Mouse (Mus musculus) embryonic facial prominence, embryonic 12.5 days (tissue): ENCODE measurements at regions not wholly inside any gene's neighbourhood (a gene's known extent, or its start where the extent isn't known, plus 50 kb on each side); places are given as distances from the start of the nearest gene placed in this dataset.

Experiments used
- ATAC-seq: fragments of 200-750 bp; cut with Nextera tagmentation; 2 replicates; pipeline ENCODE4 v1.8.0; 2017; ENCODE audit not compliant: insufficient number of reproducible peaks, insufficient read depth, low FRiP score, low TSS enrichment
- H3K27ac ChIP-seq: fragments of 300-500 bp; sonication (generic); 2 replicates; pipeline ENCODE4 v1.5.1; 2016; ENCODE audit warnings: mild to moderate bottlenecking
- H3K27me3 ChIP-seq: fragments of 300-500 bp; sonication (generic); 2 replicates; pipeline ENCODE4 v1.6.1; 2016; ENCODE audit warnings: mild to moderate bottlenecking, moderate library complexity
- H3K36me3 ChIP-seq: fragments of 300-500 bp; sonication (generic); 2 replicates; pipeline ENCODE4 v1.6.1; 2016; ENCODE audit warnings: mild to moderate bottlenecking
- H3K4me1 ChIP-seq: fragments of 300-500 bp; sonication (generic); 2 replicates; pipeline ENCODE4 v1.6.1; 2016
- H3K4me2 ChIP-seq: fragments of 300-500 bp; sonication (generic); replicated peaks from 2 replicates; pipeline ENCODE4 v1.6.1; 2016; ENCODE audit warnings: mild to moderate bottlenecking, moderate library complexity
- H3K4me3 ChIP-seq: fragments of 300-500 bp; sonication (generic); 2 replicates; pipeline ENCODE4 v1.5.1; 2016; ENCODE audit warnings: mild to moderate bottlenecking
- H3K9ac ChIP-seq: fragments of 300-500 bp; sonication (generic); 2 replicates; pipeline ENCODE4 v1.6.1; 2016; ENCODE audit warnings: mild to moderate bottlenecking, moderate library complexity
- H3K9me3 ChIP-seq: fragments of 300-500 bp; sonication (generic); 2 replicates; pipeline ENCODE4 v1.6.1; 2016; ENCODE audit warnings: mild to moderate bottlenecking, moderate library complexity
- WGBS: fragments of 180-500 bp; shearing (Covaris S2); methylation state at CpG from one replicate; pipeline ENCODE4 v1.1.7; 2016; 5-methylcytosine and 5-hydroxymethylcytosine counted together

DNA sequence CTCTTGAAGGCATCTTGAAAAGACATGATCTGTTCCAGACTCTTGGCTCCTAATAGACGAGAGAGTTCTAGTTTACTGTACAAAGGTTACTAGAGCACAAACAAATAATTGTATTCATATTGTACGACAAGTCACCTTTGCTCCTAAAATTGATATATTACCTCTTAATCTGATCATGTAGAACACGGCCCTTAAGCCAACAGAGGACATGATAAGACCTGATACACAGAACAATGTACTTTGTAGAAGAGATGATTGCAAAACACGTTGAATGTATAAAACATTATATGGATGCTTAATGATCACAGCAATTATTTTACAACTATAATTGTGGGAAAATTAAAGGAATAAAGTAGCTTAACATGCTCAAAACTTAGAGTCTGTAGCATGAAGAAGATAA lies 194.7 kb downstream of the Klf5 start:
- ATAC-seq, result no peak
- Histone ChIP-seq H3K9ac (no peak overlapping the region), H3K36me3 (no peaks in the 10 kb centered on the region), H3K4me1 (no peaks in the 10 kb centered on the region), H3K27ac (no peak overlapping the region), H3K4me3 (no peak overlapping the region), H3K9me3 (no peaks in the 10 kb centered on the region), H3K4me2 (no peak overlapping the region), H3K27me3 (no peaks in the 10 kb centered on the region)
- WGBS, result 88% methylated on average over 4 of the region's 4 CpGs

DNA sequence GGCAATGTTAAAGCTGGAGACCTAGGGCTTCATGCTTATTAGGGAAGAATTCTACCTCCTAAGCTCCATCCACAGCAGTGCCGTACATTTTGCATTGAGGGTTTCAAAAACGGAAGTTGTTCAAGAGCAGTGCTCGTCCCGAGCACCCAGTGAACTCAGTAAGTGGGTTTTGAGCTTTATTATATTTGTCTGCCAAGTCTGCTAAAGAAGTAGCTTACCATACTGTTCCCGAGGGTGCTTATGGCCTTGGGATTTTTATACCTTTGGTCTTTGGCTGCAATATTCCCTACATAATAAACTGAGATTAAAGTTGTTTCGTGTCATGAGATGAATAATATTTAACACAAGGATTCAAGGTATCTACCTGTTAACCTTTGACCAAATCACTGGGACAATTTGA lies 195.2 kb downstream of the Klf5 start:
- H3K4me2 ChIP-seq, result no peak overlapping the region
- H3K27me3 ChIP-seq, result no peaks in the 10 kb centered on the region
- no peak overlapping the region for H3K4me3 ChIP-seq
- no peaks in the 10 kb centered on the region for H3K9me3 ChIP-seq
- H3K27ac ChIP-seq, result no peak overlapping the region
- H3K36me3 ChIP-seq, result no peaks in the 10 kb centered on the region
- WGBS, result 94% methylated on average over 6 of the region's 6 CpGs
- H3K9ac ChIP-seq, result no peak overlapping the region
- no peaks in the 10 kb centered on the region for H3K4me1 ChIP-seq
- ATAC-seq, result no peak

DNA sequence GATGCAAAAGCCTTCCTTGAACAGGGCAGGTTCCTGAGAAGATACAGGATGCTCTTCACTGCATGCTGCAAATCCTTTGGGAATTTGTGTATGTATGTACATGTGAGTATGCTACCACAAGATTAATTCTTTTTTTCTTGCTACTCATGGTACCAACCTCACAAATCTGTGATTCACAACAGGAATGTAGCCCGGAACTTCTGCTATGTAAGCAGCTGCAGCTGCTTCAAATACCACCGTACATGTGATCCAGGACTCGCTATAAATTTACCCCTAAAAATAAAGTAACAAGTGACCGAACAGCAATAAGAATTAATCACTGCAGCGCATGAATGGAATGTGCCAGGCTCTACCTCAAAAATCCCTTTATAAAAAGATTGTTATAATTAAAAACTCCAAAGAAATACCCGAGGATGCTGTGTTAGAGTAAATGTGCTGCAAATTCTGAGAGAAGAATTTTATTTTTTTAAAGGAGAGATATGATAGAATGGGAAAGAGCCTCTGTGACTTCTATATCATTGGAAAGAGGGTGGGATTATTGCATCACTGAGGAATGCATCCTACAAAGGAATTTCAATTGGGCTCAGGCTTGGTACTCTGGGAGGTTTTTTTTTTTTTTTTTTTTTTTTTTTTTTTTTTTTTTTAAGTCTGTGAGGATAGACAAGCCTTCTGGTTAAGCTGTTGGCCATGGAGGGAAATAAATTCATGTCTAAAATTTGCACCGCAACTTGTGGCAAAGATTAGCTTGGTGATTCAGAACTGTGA lies 201.2 kb downstream of the Klf5 start:
- Histone ChIP-seq H3K4me1 (no peaks in the 10 kb centered on the region), H3K4me2 (no peak overlapping the region), H3K9me3 (no peaks in the 10 kb centered on the region), H3K36me3 (no peaks in the 10 kb centered on the region), H3K9ac (no peak overlapping the region), H3K4me3 (no peak overlapping the region), H3K27me3 (no peaks in the 10 kb centered on the region), H3K27ac (no peak overlapping the region)
- no peak for ATAC-seq
- 85% methylated on average over 7 of the region's 7 CpGs for WGBS

DNA sequence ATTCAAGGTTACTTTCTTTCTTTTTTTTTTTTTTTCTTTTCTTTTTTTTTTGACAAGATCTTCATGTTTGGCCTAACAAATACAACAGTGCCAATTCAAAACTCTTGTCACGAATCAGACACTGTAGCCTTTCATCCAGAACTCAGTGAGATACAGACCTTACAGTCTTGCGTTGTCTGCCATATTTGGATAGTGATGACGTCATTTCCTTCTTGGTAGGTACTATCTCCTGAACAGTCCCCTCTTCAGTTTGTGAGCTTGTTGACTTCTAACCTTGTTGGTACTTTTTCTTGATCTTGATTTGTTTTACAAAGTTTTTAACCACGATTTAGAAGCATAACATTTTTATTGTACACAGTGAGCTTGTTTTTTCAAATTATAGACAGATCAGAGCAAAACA lies 206.4 kb downstream of the Klf5 start:
- Histone ChIP-seq H3K9ac (no peak overlapping the region), H3K36me3 (no peaks in the 10 kb centered on the region), H3K4me3 (no peak overlapping the region), H3K4me1 (no peaks in the 10 kb centered on the region), H3K4me2 (no peak overlapping the region), H3K27ac (no peak overlapping the region), H3K9me3 (no peaks in the 10 kb centered on the region), H3K27me3 (no peaks in the 10 kb centered on the region)
- WGBS, result 72% methylated on average over 4 of the region's 4 CpGs
- no peak for ATAC-seq

DNA sequence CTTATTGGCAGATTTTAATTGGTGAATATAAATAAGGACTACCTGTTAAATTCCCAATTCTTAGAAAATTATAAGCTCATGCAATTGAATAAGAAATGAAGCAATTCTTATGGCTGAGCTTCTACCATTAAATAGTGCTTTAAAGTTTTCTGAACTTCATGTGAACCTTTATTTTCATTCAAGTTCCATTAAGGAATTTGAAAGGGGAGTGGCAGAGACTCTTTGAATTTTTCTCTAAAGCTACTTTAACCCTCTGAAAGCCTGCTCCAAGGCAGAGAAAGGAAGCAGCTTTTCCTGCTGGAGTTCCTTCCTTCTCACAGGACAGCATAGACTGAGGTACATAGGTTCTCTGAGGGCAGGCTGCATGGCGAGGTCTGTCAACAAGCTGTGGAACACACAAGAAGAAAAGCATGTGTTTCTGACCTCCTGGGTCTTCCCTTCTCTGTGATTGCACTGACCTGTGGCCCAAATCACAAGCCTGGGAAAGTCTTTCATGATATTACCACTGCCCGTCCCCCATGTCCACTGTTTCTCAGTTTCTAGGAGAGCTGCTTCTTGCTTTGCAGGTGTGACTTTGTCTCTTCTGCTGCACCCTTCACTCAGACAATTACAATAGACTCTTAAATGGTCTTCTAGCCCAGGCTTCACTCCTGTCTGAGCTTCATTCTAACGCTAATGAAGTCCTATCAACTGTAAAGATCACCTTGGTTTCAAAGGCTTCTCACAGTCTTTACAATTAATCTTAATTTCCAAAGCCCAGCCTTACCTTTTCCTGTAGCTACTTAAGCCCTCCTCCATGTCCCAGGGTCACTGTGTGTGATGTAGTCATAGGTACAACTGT lies 211.4 kb downstream of the Klf5 start:
- no peaks in the 10 kb centered on the region for H3K36me3 ChIP-seq
- H3K4me3 ChIP-seq, result no peak overlapping the region
- 42% methylated on average over 3 of the region's 3 CpGs for WGBS
- H3K27ac ChIP-seq, result no peak overlapping the region
- no peak overlapping the region for H3K4me2 ChIP-seq
- no peaks in the 10 kb centered on the region for H3K9me3 ChIP-seq
- no peak for ATAC-seq
- H3K9ac ChIP-seq, result no peak overlapping the region
- no peaks in the 10 kb centered on the region for H3K4me1 ChIP-seq
- H3K27me3 ChIP-seq, result no peaks in the 10 kb centered on the region

DNA sequence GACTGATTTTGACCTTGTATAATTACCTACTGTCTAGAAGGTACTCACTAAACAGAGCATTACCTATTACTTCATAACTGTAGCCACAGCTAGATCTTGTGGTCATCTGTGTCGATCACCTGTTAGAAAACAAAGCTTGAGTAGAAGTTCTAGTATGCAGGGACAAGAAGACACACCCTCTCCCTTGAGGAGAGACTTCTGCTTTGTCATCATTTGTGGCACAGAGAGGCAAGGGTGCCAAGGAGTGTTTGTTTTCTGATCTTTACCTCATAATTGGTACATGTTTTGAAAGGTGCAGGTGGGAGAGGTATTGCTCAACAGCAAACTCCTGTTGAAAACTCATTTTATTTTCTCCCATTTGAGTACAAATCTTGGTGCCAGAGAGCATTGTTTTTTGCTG lies 217.0 kb downstream of the Klf5 start:
- H3K27ac ChIP-seq, result no peak overlapping the region
- ATAC-seq, result no peak
- no peak overlapping the region for H3K4me2 ChIP-seq
- H3K9ac ChIP-seq, result no peak overlapping the region
- H3K27me3 ChIP-seq, result no peaks in the 10 kb centered on the region
- H3K4me1 ChIP-seq, result no peaks in the 10 kb centered on the region
- 93% methylated on average over 1 of the region's 1 CpGs for WGBS
- no peaks in the 10 kb centered on the region for H3K36me3 ChIP-seq
- no peaks in the 10 kb centered on the region for H3K9me3 ChIP-seq
- H3K4me3 ChIP-seq, result no peak overlapping the region

DNA sequence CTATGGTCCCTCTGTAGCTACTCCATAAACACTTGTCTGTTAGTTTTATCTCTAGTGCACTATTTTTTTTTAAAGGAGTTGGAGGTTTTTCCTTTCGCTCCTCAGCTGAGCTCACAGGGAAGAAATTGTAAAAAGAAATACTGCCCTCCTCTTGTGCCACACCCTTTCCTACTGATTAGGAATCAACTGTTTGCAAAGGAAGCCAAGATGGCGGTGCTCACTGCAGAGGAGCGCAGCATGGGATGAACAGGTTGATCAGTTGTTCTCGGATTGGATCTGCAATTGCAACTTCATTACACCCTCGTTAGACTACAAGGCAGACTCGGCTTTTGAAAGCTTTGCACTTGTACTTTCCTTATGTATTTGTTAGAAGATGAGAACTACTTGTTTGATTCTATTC lies 218.2 kb downstream of the Klf5 start:
- 88% methylated on average over 6 of the region's 6 CpGs for WGBS
- Histone ChIP-seq H3K36me3 (no peaks in the 10 kb centered on the region), H3K9me3 (no peaks in the 10 kb centered on the region), H3K4me2 (no peak overlapping the region), H3K4me3 (no peak overlapping the region), H3K27me3 (no peaks in the 10 kb centered on the region), H3K27ac (no peak overlapping the region), H3K4me1 (no peaks in the 10 kb centered on the region), H3K9ac (no peak overlapping the region)
- no peak for ATAC-seq

DNA sequence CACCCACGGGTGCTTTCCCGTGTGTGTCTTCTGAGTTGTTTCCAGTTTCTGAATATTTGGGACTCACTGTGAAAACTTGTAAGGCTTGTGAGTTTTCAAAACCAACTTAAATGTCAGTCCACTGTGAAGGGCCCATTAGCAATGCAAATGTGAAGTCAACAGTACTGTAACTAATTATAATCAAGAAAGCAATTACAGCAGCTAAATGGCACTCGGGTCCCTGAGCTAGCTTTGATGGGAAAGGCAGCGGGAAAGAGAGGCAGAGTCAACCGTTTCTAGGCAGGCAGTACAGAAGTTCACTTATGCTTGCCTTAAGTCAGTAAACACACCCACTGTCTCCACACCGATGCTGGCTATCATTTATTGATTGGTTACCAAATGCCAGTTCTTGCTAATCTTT lies 221.9 kb downstream of the Klf5 start:
- ATAC-seq, result no peak
- Histone ChIP-seq H3K4me3 (no peak overlapping the region), H3K27me3 (no peaks in the 10 kb centered on the region), H3K36me3 (no peaks in the 10 kb centered on the region), H3K9ac (no peak overlapping the region), H3K9me3 (no peaks in the 10 kb centered on the region), H3K4me2 (no peak overlapping the region), H3K27ac (no peak overlapping the region), H3K4me1 (no peaks in the 10 kb centered on the region)
- WGBS, result 75% methylated on average over 6 of the region's 6 CpGs

DNA sequence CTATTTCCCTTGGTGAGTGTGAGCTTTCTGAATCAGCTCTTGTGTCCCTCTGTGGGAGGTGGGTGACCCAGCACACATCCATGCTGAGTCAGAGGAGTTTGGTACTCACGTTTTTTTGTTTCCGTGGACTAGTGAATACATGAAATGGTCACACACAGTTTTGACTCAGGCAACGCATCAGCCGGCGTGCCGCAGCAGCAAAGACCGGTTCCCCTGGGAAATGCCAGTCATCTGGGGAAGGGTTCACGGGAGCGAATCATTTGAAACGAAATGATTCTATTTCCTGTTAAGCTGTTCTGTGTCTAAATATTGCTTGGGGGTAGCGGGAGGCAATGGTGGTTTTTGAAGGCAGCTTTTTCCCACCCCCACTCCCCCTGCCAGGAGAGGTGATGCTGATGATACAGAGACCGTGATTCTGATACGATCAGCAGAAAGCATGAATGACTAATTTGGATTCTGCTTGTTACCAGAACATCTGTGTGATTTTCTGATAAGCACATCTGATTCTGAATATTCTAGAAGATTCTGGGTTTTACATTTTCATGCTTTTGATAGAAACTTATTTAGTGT lies 223.5 kb downstream of the Klf5 start:
- no peak overlapping the region for H3K4me3 ChIP-seq
- no peaks in the 10 kb centered on the region for H3K27me3 ChIP-seq
- 80% methylated on average over 13 of the region's 13 CpGs for WGBS
- H3K36me3 ChIP-seq, result no peaks in the 10 kb centered on the region
- no peaks in the 10 kb centered on the region for H3K9me3 ChIP-seq
- H3K4me2 ChIP-seq, result no peak overlapping the region
- H3K27ac ChIP-seq, result no peak overlapping the region
- H3K4me1 ChIP-seq, result no peaks in the 10 kb centered on the region
- no peak overlapping the region for H3K9ac ChIP-seq
- ATAC-seq, result no peak

DNA sequence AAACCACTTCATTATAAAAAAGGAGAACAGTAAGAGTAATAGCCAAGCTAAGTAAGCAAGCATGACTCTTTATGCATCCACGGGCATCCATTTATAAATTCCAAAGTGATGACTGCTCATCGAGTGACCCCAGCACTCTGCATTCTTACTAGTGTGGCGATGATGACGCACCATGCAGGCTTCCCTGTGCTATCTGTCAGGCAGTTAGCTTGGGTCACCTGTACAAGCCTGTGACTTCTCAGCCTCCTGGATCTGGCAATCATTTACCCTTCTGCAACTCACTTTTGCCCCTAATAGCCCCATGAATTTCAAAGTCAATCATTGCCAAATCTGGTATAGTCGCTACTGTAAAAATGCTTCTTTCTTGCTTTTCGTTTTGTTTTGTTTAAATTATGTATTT lies 237.3 kb downstream of the Klf5 start:
- no peak overlapping the region for H3K4me3 ChIP-seq
- H3K4me1 ChIP-seq, result no peaks in the 10 kb centered on the region
- no peaks in the 10 kb centered on the region for H3K9me3 ChIP-seq
- no peak overlapping the region for H3K4me2 ChIP-seq
- H3K27me3 ChIP-seq, result no peaks in the 10 kb centered on the region
- no peak for ATAC-seq
- WGBS, result 90% methylated on average over 6 of the region's 6 CpGs
- H3K36me3 ChIP-seq, result no peaks in the 10 kb centered on the region
- H3K27ac ChIP-seq, result no peak overlapping the region
- H3K9ac ChIP-seq, result no peak overlapping the region

DNA sequence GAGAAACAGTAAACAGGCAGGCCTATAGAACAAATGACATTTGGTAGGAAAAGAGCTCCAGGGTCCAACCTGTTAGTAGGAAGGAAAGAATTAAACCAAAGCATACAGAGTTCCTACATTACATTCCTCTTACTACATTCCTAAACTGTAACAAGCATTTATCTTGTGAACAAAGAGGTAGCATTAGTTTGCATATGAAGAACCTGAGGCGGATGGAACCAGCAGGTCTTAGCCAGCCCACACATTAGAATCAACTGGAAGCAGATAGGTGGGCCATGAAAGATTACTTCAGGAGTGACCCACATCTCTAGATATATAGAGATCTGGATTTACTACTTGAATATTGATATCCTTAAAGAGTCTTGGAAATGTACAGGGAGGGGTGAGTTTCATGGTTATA lies 238.8 kb downstream of the Klf5 start:
- Histone ChIP-seq H3K9ac (no peak overlapping the region), H3K36me3 (no peaks in the 10 kb centered on the region), H3K27ac (no peak overlapping the region), H3K9me3 (no peaks in the 10 kb centered on the region), H3K27me3 (no peaks in the 10 kb centered on the region), H3K4me1 (no peaks in the 10 kb centered on the region), H3K4me3 (no peak overlapping the region), H3K4me2 (no peak overlapping the region)
- WGBS, result 86% methylated on average over 1 of the region's 1 CpGs
- ATAC-seq, result no peak

DNA sequence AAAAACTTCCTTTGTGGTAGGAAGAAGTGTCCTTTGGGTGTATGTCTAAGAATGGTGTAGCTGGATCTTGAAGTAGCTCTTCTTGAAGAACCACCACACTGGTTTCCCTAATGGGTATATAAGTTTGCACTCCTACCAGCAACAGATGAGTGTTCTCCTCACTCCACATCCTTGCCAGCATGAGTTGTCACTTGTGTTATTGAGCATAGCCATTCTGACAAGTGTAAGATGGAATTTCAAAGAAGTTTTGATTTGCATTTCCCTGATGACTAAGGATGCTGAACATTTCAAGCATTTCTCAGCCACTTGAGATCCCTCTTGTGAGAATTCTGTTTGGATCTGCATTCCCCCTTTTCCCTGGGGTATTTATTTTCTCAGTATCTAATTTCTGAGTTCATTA lies 243.2 kb downstream of the Klf5 start:
- no peak overlapping the region for H3K4me2 ChIP-seq
- H3K9me3 ChIP-seq, result no peaks in the 10 kb centered on the region
- H3K4me3 ChIP-seq, result no peak overlapping the region
- no peak overlapping the region for H3K27ac ChIP-seq
- ATAC-seq, result no peak
- no peaks in the 10 kb centered on the region for H3K36me3 ChIP-seq
- no peaks in the 10 kb centered on the region for H3K27me3 ChIP-seq
- no peak overlapping the region for H3K9ac ChIP-seq
- H3K4me1 ChIP-seq, result no peaks in the 10 kb centered on the region
